Mouse (Mus musculus) C2C12 (cell line): ENCODE results near the gene Nek2. TPM values are rescaled to one million over a fixed set of nuclear protein-coding genes. Genes with fewer than 3 reads are reported as not detected.

ENCODE experiments used
- H3K27me3 ChIP-seq: one replicate; pipeline ENCODE4 v1.6.1; 2011; ENCODE audit not compliant: control insufficient read depth, insufficient read depth, insufficient read length
- H3K36me3 ChIP-seq: one replicate; pipeline ENCODE4 v1.6.1; 2011; ENCODE audit not compliant: control insufficient read depth, insufficient read depth
- H3K4me3 ChIP-seq: one replicate; pipeline ENCODE4 v1.5.1; 2011; ENCODE audit warnings: mild to moderate bottlenecking, control low read depth; ENCODE audit not compliant: poor library complexity, insufficient read depth, severe bottlenecking
- H3K79me2 ChIP-seq: one replicate; pipeline ENCODE4 v1.6.1; 2011; ENCODE audit not compliant: control insufficient read depth, insufficient read depth
- H3K79me3 ChIP-seq: one replicate; pipeline ENCODE4 v1.6.1; 2011; ENCODE audit warnings: low read depth, control low read depth
- H3ac ChIP-seq: one replicate; pipeline ENCODE3; 2011; ENCODE audit warnings: low read depth; ENCODE audit not compliant: control insufficient read depth, insufficient read length
- CEBPB ChIP-seq: IDR thresholded peaks from one replicate; pipeline ENCODE4 v1.6.1; 2011; ENCODE audit warnings: low read depth, mild to moderate bottlenecking, control low read depth, moderate library complexity
- CTCF ChIP-seq: IDR thresholded peaks from one replicate; pipeline ENCODE4 v1.5.1; 2011; ENCODE audit not compliant: control insufficient read depth, insufficient read depth, insufficient read length
- FOSL1 ChIP-seq: IDR thresholded peaks from one replicate; pipeline ENCODE4 v1.8.0; 2011; ENCODE audit warnings: mild to moderate bottlenecking, low read length; ENCODE audit not compliant: poor library complexity, insufficient read depth, severe bottlenecking
- MAX ChIP-seq: IDR thresholded peaks from one replicate; pipeline ENCODE4 v1.6.1; 2011; ENCODE audit warnings: mild to moderate bottlenecking, control low read depth
- MYOD1 ChIP-seq: IDR thresholded peaks from one replicate; pipeline ENCODE4 v1.6.1; 2011; ENCODE audit warnings: low read depth; ENCODE audit not compliant: control insufficient read depth, insufficient read length
- MYOG ChIP-seq: IDR thresholded peaks from one replicate; pipeline ENCODE4 v1.6.1; 2011; ENCODE audit not compliant: control insufficient read depth, insufficient read length; ENCODE audit errors: extremely low read depth
- USF1 ChIP-seq: IDR thresholded peaks from one replicate; pipeline ENCODE4 v1.6.1; 2011; ENCODE audit warnings: low read depth, mild to moderate bottlenecking, control low read depth, moderate library complexity
- polyA plus RNA-seq: library from polyadenylated mRNA; unstranded; fragments of >200 nt; fragmentation: generic; extraction: Trizol; gene quantifications from one replicate; pipeline ENCODE4 v1.2.1, GENCODE M21; 2012; ENCODE audit warnings: missing spikeins

The Nek2 gene
- polyA plus RNA-seq, 1 experiment, result 47.6 TPM

- Histone ChIP-seq H3K4me3 (no peak overlapping the region), H3K79me2 (no peaks in the 10 kb centered on the region), H3K27me3 (no peaks in the 10 kb centered on the region), H3K79me3 (no peaks in the 10 kb centered on the region), H3ac (no peak overlapping the region), H3K36me3 (no peaks in the 10 kb centered on the region)
- no peak for TF ChIP-seq MYOD1
- TF ChIP-seq MYOG, result no peak
- TF ChIP-seq CEBPB, result no peak
- no peak for TF ChIP-seq CTCF
- no peak for TF ChIP-seq FOSL1
- TF ChIP-seq USF1, result no peak
- TF ChIP-seq MAX, result no peak
Observed at GRCm38 (mm10) chr1:191807979-191808378, 13.3 kb upstream of the Nek2 start.

DNA sequence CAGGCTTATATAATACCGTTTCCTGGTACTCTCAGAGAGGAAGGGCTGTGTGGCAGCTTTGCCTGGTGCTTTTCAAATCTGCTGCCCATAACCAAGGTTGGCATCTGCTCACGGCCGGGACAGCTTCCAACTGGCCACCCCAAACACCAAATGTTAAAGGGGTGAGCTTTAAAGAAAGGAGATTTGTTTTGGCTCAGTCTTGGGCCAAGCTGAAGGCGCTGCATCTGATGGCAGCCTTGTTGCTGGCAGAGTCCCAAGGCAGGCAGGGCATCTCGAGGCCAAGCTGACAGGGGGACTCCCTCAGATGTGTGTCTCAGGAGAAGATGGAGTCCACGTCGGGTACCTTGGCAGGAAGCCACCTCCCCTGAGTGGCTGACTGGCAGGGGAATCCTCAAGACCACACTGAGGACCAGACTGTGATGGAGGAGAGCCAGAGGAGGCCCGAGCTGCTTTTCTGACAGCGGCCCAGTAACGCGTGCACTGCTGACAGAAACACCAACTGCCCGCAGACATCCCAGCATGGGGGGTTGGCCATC, 12.5 kb upstream of the Nek2 start:
- no peaks in the 10 kb centered on the region for H3K27me3 ChIP-seq
- H3K79me3 ChIP-seq, result no peaks in the 10 kb centered on the region
- no peak for TF ChIP-seq MYOD1
- no peak for TF ChIP-seq MAX
- no peak for TF ChIP-seq FOSL1
- TF ChIP-seq CTCF, result no peak
- TF ChIP-seq USF1, result no peak
- TF ChIP-seq CEBPB, result no peak
- no peak for TF ChIP-seq MYOG
- no peak overlapping the region for H3ac ChIP-seq
- H3K4me3 ChIP-seq, result no peak overlapping the region
- no peaks in the 10 kb centered on the region for H3K79me2 ChIP-seq
- H3K36me3 ChIP-seq, result no peaks in the 10 kb centered on the region

DNA sequence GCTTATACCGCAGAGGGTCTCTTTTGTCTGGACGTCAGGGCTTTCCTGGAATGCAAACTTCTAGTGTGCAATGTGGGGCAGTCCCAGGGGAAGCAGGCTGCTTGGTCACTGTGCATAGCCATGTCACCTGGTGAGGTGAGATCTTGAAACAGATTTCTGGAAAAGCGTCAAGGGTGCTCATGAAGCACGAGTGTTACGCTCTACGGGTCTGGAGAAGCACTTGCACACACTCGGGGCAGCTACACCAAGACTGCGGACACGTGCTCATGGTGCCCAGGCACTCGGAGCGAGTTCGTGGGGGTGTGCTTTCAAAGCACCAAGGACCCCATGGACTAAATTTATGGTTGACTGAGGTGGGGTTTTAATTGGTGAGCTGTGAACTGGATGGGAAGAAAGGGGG, 9.5 kb upstream of the Nek2 start:
- no peak overlapping the region for H3K4me3 ChIP-seq
- no peaks in the 10 kb centered on the region for H3K79me3 ChIP-seq
- H3K79me2 ChIP-seq, result no peaks in the 10 kb centered on the region
- no peak for TF ChIP-seq MYOD1
- no peak for TF ChIP-seq MYOG
- no peak for TF ChIP-seq CEBPB
- no peak for TF ChIP-seq MAX
- TF ChIP-seq CTCF, result no peak
- no peak for TF ChIP-seq FOSL1
- no peak for TF ChIP-seq USF1
- no peaks in the 10 kb centered on the region for H3K27me3 ChIP-seq
- no peaks in the 10 kb centered on the region for H3K36me3 ChIP-seq
- no peak overlapping the region for H3ac ChIP-seq

DNA sequence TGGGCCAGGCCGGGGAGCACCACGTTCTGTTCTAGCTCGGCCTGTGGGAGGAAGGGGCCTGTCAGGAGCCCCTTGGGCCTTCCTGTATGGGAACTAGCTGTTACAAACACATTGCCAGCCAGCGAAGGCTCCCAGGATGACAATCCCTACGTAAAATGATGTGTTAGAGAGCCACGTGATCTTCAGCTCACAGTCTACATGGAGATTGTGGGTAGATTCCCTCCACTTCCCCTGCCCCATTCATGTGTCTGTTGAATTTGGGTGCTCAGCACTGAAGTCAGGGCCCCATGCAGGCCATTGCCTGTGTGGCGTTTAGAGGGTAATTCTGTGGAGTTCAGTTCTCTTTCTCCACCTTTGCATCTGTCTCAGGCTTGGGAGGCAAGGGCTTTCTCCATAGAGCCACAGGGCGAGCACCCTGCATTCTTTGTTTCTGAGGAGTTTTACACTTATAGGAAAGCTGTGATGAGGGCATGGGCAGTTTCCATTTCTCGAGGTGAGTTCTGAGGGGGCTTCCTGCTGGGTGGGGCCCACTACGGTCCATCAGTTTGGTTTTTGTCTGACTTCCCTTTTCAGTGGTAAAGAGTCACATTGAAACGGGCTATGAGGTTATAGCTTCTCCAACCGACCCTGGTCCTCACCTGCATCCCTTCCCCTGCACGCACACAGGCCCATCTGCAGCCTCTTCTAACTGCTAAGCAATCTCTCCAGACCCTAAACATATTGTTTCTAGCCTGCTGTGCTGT, 8.1 kb upstream of the Nek2 start:
- no peak for TF ChIP-seq CTCF
- no peak for TF ChIP-seq MAX
- no peak for TF ChIP-seq USF1
- TF ChIP-seq CEBPB, result no peak
- no peak for TF ChIP-seq FOSL1
- TF ChIP-seq MYOD1, result no peak
- no peak for TF ChIP-seq MYOG
- H3K79me3 ChIP-seq, result no peaks in the 10 kb centered on the region
- H3ac ChIP-seq, result no peak overlapping the region
- no peaks in the 10 kb centered on the region for H3K79me2 ChIP-seq
- no peaks in the 10 kb centered on the region for H3K36me3 ChIP-seq
- no peak overlapping the region for H3K4me3 ChIP-seq
- no peaks in the 10 kb centered on the region for H3K27me3 ChIP-seq

- Histone ChIP-seq H3K27me3 (no peaks in the 10 kb centered on the region), H3ac (no peak overlapping the region), H3K79me2 (no peaks in the 10 kb centered on the region), H3K79me3 (no peaks in the 10 kb centered on the region), H3K36me3 (no peaks in the 10 kb centered on the region), H3K4me3 (no peak overlapping the region)
- TF ChIP-seq MAX, result no peak
Observed at GRCm38 (mm10) chr1:191814240-191814639, 7.0 kb upstream of the Nek2 start.

- no peaks in the 10 kb centered on the region for H3K79me2 ChIP-seq
- no peak overlapping the region for H3K4me3 ChIP-seq
- no peak overlapping the region for H3ac ChIP-seq
- H3K27me3 ChIP-seq, result no peaks in the 10 kb centered on the region
- H3K36me3 ChIP-seq, result no peaks in the 10 kb centered on the region
- TF ChIP-seq MAX, result no peak
- TF ChIP-seq CEBPB, result no peak
- no peak for TF ChIP-seq CTCF
- TF ChIP-seq MYOG, result no peak
- no peak for TF ChIP-seq FOSL1
- TF ChIP-seq MYOD1, result no peak
- TF ChIP-seq USF1, result no peak
- no peaks in the 10 kb centered on the region for H3K79me3 ChIP-seq
Observed at GRCm38 (mm10) chr1:191814935-191815334, 6.3 kb upstream of the Nek2 start.
